Mouse (Mus musculus): ENCODE results near the gene Snx22.

- TF ChIP-seq CTCF (IDR thresholded peaks at IDR 0.05; ENCODE audit: low read depth, low read length) (no peak), POLR2A (IDR thresholded peaks at IDR 0.05; ENCODE audit: insufficient read depth, low read length) (no peak), EP300 (IDR thresholded peaks at IDR 0.05; ENCODE audit: insufficient read depth, low read depth, low read length) (no peak)
Measured at GRCm38 (mm10) chr9:66038581-66038980, 30.9 kb downstream of the Snx22 start.

All from ES-Bruce4 (cell line).